Mouse (Mus musculus): ENCODE data around the gene 2900026A02Rik. TPM values are rescaled to one million over a fixed set of nuclear protein-coding genes. Genes with fewer than 3 reads are reported as not detected.

2900026A02Rik gene
- total and polyA plus RNA-seq, 3 experiments = not detected

- Histone ChIP-seq H3K4me3 (ENCODE audit: control insufficient read depth in 1 of 2, insufficient read depth in 1 of 2, low read depth in 2 of 2, low read length in 2 of 2) (no peak overlapping the region), H3K27ac (ENCODE audit: control insufficient read depth, low read depth, low read length) (no peak overlapping the region), H3K4me1 (ENCODE audit: control insufficient read depth in 1 of 2, insufficient read depth in 2 of 2, low read length in 2 of 2) (no peaks in the 10 kb centered on the region), H3K9me3 (replicated peaks; ENCODE audit: insufficient read depth, low read length) (no peaks in the 10 kb centered on the region; the same call in 1 of the 2 replicates), H3K27me3 (ENCODE audit: control insufficient read depth in 1 of 2, insufficient read depth in 2 of 2, low read length in 2 of 2) (no peaks in the 10 kb centered on the region), H3K9ac (ENCODE audit: control insufficient read depth, low read depth, low read length, poor library complexity, severe bottlenecking) (no peak overlapping the region), H3K79me2 (ENCODE audit: control insufficient read depth, insufficient read depth, low read length, poor library complexity) (no peaks in the 10 kb centered on the region), H3K36me3 (ENCODE audit: control insufficient read depth in 1 of 2, insufficient read depth in 2 of 2, low read length in 2 of 2) (no peaks in the 10 kb centered on the region)
- TF ChIP-seq POLR2AphosphoS2 (IDR thresholded peaks at IDR 0.05; ENCODE audit: low read length) (no peak), SIN3A (IDR thresholded peaks at IDR 0.05; ENCODE audit: low read length) (no peak), USF2 (IDR thresholded peaks at IDR 0.05; ENCODE audit: borderline replicate concordance in 1 of 2, insufficient read depth in 1 of 2, low read depth in 1 of 2, low read length in 2 of 2) (no peak), CTCF (IDR thresholded peaks at IDR 0.05 in 2 of 3, conservative IDR thresholded peaks at IDR 0.05 in 1 of 3; ENCODE audit: control insufficient read depth in 1 of 3, insufficient read depth in 1 of 3, low read depth in 2 of 3, low read length in 3 of 3, poor library complexity in 1 of 3, severe bottlenecking in 1 of 3) (no peak), TBP (IDR thresholded peaks at IDR 0.05; ENCODE audit: low read depth, low read length) (no peak), NRF1 (IDR thresholded peaks at IDR 0.05; ENCODE audit: insufficient read depth, low read depth, low read length, poor library complexity, severe bottlenecking) (no peak), BHLHE40 (IDR thresholded peaks at IDR 0.05; ENCODE audit: borderline replicate concordance, low read depth, low read length) (no peak), MEF2A (IDR thresholded peaks at IDR 0.05; ENCODE audit: extremely low read depth, insufficient replicate concordance, low read depth, low read length, poor library complexity, severe bottlenecking) (no peak), ELF1 (IDR thresholded peaks at IDR 0.05; ENCODE audit: low read depth, low read length) (no peak), MYB (IDR thresholded peaks at IDR 0.05; ENCODE audit: low read depth, low read length) (no peak), TCF12 (IDR thresholded peaks at IDR 0.05; ENCODE audit: low read depth, low read length) (no peak), E2F4 (IDR thresholded peaks at IDR 0.05; ENCODE audit: borderline replicate concordance, low read depth, low read length) (no peak), MXI1 (IDR thresholded peaks at IDR 0.05; ENCODE audit: low read depth, low read length) (no peak), NELFE (IDR thresholded peaks at IDR 0.05; ENCODE audit: low read depth, low read length) (no peak), ZNF384 (IDR thresholded peaks at IDR 0.05; ENCODE audit: low read depth, low read length) (no peak), GABPA (IDR thresholded peaks at IDR 0.05; ENCODE audit: low read depth, low read length) (no peak), ZKSCAN1 (IDR thresholded peaks at IDR 0.05; ENCODE audit: low read depth, low read length) (no peak), GATA1 (IDR thresholded peaks at IDR 0.05; ENCODE audit: low read depth, low read length) (no peak)
- DNase-seq (ENCODE audit: low read depth, low spot score) = no peak
Observed at GRCm38 (mm10) chr5:113147994-113148471, 73.0 kb downstream of the 2900026A02Rik start.

- no peak for DNase-seq (ENCODE audit: low read depth, low spot score)
- H3K27ac ChIP-seq (ENCODE audit: control insufficient read depth, low read depth, low read length) = no peak overlapping the region
- no peaks in the 10 kb centered on the region; the same call in 1 of the 2 replicates for H3K9me3 ChIP-seq (replicated peaks; ENCODE audit: insufficient read depth, low read length)
- no peaks in the 10 kb centered on the region for H3K79me2 ChIP-seq (ENCODE audit: control insufficient read depth, insufficient read depth, low read length, poor library complexity)
- no peaks in the 10 kb centered on the region for H3K27me3 ChIP-seq (ENCODE audit: control insufficient read depth in 1 of 2, insufficient read depth in 2 of 2, low read length in 2 of 2)
- no peak overlapping the region for H3K9ac ChIP-seq (ENCODE audit: control insufficient read depth, low read depth, low read length, poor library complexity, severe bottlenecking)
- TF ChIP-seq ZMIZ1 (IDR thresholded peaks at IDR 0.05; ENCODE audit: low read depth, low read length) = no peak
- no peak for TF ChIP-seq USF1 (IDR thresholded peaks at IDR 0.05; ENCODE audit: low read depth, low read length)
- TF ChIP-seq CTCF (IDR thresholded peaks at IDR 0.05 in 2 of 3, conservative IDR thresholded peaks at IDR 0.05 in 1 of 3; ENCODE audit: control insufficient read depth in 1 of 3, insufficient read depth in 1 of 3, low read depth in 2 of 3, low read length in 3 of 3, poor library complexity in 1 of 3, severe bottlenecking in 1 of 3) = no peak
- TF ChIP-seq TBP (IDR thresholded peaks at IDR 0.05; ENCODE audit: low read depth, low read length) = no peak
- no peak for TF ChIP-seq MAX (IDR thresholded peaks at IDR 0.05; ENCODE audit: low read length)
- no peaks in the 10 kb centered on the region for H3K4me1 ChIP-seq (ENCODE audit: control insufficient read depth in 1 of 2, insufficient read depth in 2 of 2, low read length in 2 of 2)
- H3K4me3 ChIP-seq (ENCODE audit: control insufficient read depth in 1 of 2, insufficient read depth in 1 of 2, low read depth in 2 of 2, low read length in 2 of 2) = no peak overlapping the region
- H3K36me3 ChIP-seq (ENCODE audit: control insufficient read depth in 1 of 2, insufficient read depth in 2 of 2, low read length in 2 of 2) = no peaks in the 10 kb centered on the region
Observed at GRCm38 (mm10) chr5:113146656-113147055, 74.4 kb downstream of the 2900026A02Rik start.
